Comparison of ENCODE assay signal across 14 mouse cellular contexts in the genomic region with DNA sequence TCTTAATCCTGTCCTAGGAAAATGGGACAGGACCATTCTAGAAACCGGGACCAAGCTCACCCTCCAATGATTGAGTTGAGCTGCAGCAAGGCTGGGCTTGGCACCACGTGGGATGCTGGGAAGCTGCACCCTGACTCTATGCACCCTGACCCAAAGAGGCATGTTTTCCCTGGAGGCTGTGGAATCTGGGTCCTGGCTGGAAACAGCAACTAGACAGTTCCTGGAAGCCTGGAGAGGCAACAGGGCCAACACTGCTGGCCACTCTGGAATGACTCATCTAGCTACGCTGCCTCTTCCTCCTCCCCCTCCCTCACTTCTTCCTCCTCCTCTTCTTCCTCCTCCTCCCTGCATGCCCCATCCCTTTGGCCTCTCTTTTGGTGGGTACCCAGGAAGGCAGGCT. TPM values are rescaled to one million over a fixed set of nuclear protein-coding genes. Genes with fewer than 3 reads are reported as not detected.
DNase-seq lines count a peak whose midpoint lies in the region; ATAC-seq and TF ChIP-seq lines count a peak whose summit lies in the region.
"Had no signal": no experiment of that assay in that cellular context is flagged by ENCODE, and none has a peak within 500 bp of the region (broad histone marks: within the 10 kb centered on the region; RNA-seq: fewer than 3 reads in every experiment).

No protein-coding gene starts in this region.

- H3K4me3 ChIP-seq in heart, adult 2 months = no peak overlapping the region
- H3K4me3 ChIP-seq in heart, embryonic 12.5 days = no peak overlapping the region
- H3K4me3 ChIP-seq in lung, postnatal 0 days (ENCODE audit: low read depth, low read length) = no peak overlapping the region
- no peak overlapping the region for H3K4me3 ChIP-seq in intestine, embryonic 16.5 days (ENCODE audit: low read length)
- H3K4me3 ChIP-seq: limb, embryonic 10.5 days; neural tube, embryonic 15.5 days had no signal

- peak; percentile 83 for TF ChIP-seq EP300 in heart, adult 2 months (IDR thresholded peaks at IDR 0.05; ENCODE audit: insufficient read depth, low read depth, low read length)
- TF ChIP-seq EP300 in lung, postnatal 0 days (IDR thresholded peaks at IDR 0.05) = no peak

- H3K4me1 ChIP-seq in heart, adult 2 months (ENCODE audit: control insufficient read depth, insufficient read depth, low read length) = peaks cover 16% of the 10 kb centered on the region
- H3K4me1 ChIP-seq in heart, embryonic 12.5 days (replicated peaks) = peaks cover 70% of the 10 kb centered on the region
- H3K4me1 ChIP-seq in lung, postnatal 0 days (ENCODE audit: insufficient read depth, low read depth, low read length) = no peaks in the 10 kb centered on the region
- H3K4me1 ChIP-seq in intestine, embryonic 16.5 days (ENCODE audit: control insufficient read depth, insufficient read depth, low read length) = no peaks in the 10 kb centered on the region

- no peak for ATAC-seq in heart, embryonic 12.5 days (ENCODE audit: insufficient number of reproducible peaks, low FRiP score)
- ATAC-seq in lung, postnatal 0 days = peak; percentile 8; the same call in 1 of the 2 replicates
- ATAC-seq in intestine, embryonic 16.5 days = no peak
- ATAC-seq: midbrain, embryonic 16.5 days had no signal

- H3K27me3 ChIP-seq in heart, adult 2 months (ENCODE audit: control insufficient read depth, insufficient read depth, low read length) = no peaks in the 10 kb centered on the region
- H3K27me3 ChIP-seq in heart, embryonic 12.5 days (replicated peaks) = no peaks in the 10 kb centered on the region
- H3K27me3 ChIP-seq in lung, postnatal 0 days (replicated peaks; ENCODE audit: insufficient read depth, low read length) = no peaks in the 10 kb centered on the region
- H3K27me3 ChIP-seq in intestine, embryonic 16.5 days (replicated peaks; ENCODE audit: control insufficient read depth, insufficient read depth, low read length) = no peaks in the 10 kb centered on the region
- H3K27me3 ChIP-seq: CH12.LX; neural tube, embryonic 15.5 days had no signal

- H3K9ac ChIP-seq in heart, adult 2 months (ENCODE audit: low read depth, low read length) = no peak overlapping the region
- H3K9ac ChIP-seq in heart, embryonic 12.5 days = no peak overlapping the region
- no peak overlapping the region for H3K9ac ChIP-seq in lung, postnatal 0 days (replicated peaks; ENCODE audit: low read depth)
- no peak overlapping the region for H3K9ac ChIP-seq in intestine, embryonic 16.5 days (ENCODE audit: low read depth, low read length)
- H3K9ac ChIP-seq: neural tube, embryonic 15.5 days had no signal

- H3K9me3 ChIP-seq in heart, embryonic 12.5 days (replicated peaks) = no peaks in the 10 kb centered on the region
- no peaks in the 10 kb centered on the region for H3K9me3 ChIP-seq in lung, postnatal 0 days (ENCODE audit: low read length)
- no peaks in the 10 kb centered on the region for H3K9me3 ChIP-seq in intestine, embryonic 16.5 days (ENCODE audit: control insufficient read depth, low read length)
- H3K9me3 ChIP-seq: limb, embryonic 10.5 days; neural tube, embryonic 15.5 days had no signal

- no peak for TF ChIP-seq CTCF in heart, adult 2 months (IDR thresholded peaks at IDR 0.05)
- no peak for TF ChIP-seq CTCF in lung, postnatal 0 days (IDR thresholded peaks at IDR 0.05)

- no peak overlapping the region for H3K4me2 ChIP-seq in heart, embryonic 12.5 days
- H3K4me2 ChIP-seq in lung, postnatal 0 days (replicated peaks; ENCODE audit: low read depth, low read length) = no peak overlapping the region
- no peak overlapping the region for H3K4me2 ChIP-seq in intestine, embryonic 16.5 days (ENCODE audit: low read depth, low read length)
- H3K4me2 ChIP-seq: neural tube, embryonic 15.5 days had no signal

- 16% methylated on average over 3 of the region's 3 CpGs for WGBS in heart, adult 2 months
- WGBS in heart, embryonic 12.5 days = 48% methylated on average over 3 of the region's 3 CpGs
- 31% methylated on average over 3 of the region's 3 CpGs for WGBS in lung, postnatal 0 days
- 60% methylated on average over 3 of the region's 3 CpGs for WGBS in intestine, embryonic 16.5 days

- peak; percentile 63 to 77 for DNase-seq in heart, adult 2 months
- no peak for DNase-seq in heart, postnatal 25 days (ENCODE audit: low spot score)
- peak; percentile 43 for DNase-seq in NIH3T3 (ENCODE audit: low read depth)
- peak; percentile 36 for DNase-seq in lung, postnatal 0 days (ENCODE audit: low spot score)
- DNase-seq in c-Kit-positive CD71-positive TER-119-positive erythroid progenitor cells, embryonic 14.5 days (ENCODE audit: low spot score) = no peak

- intact Hi-C loops in heart, adult 2 months (cut with DNase I) = no loop called here
- intact Hi-C loops in heart, postnatal 25 days (cut with DNase I) = loop anchor here (10.0 kb wide), 2 partner anchors 279 to 469 kb away; partner anchors contain the start of gene Anxa8

- peak overlapping the region; percentile 33 for H3K27ac ChIP-seq in heart, adult 2 months
- 0 out of 2 replicates have a peak overlapping the region, but pooled peaks have one; percentile 8 for H3K27ac ChIP-seq in heart, embryonic 12.5 days (ENCODE audit: poor library complexity, severe bottlenecking)
- no peak overlapping the region for H3K27ac ChIP-seq in lung, postnatal 0 days (ENCODE audit: low read length)
- H3K27ac ChIP-seq in intestine, embryonic 16.5 days (ENCODE audit: low read length) = no peak overlapping the region
- H3K27ac ChIP-seq: limb, embryonic 10.5 days; neural tube, embryonic 15.5 days had no signal

- no peaks in the 10 kb centered on the region for H3K79me2 ChIP-seq in heart, adult 2 months (replicated peaks; ENCODE audit: control insufficient read depth, insufficient read depth, low read length)

- H3K36me3 ChIP-seq in heart, adult 2 months (ENCODE audit: control insufficient read depth, insufficient read depth, low read length) = peaks cover 12% of the 10 kb centered on the region; the same call in 1 of the 2 replicates
- peaks cover 80% of the 10 kb centered on the region for H3K36me3 ChIP-seq in heart, embryonic 12.5 days
- no peaks in the 10 kb centered on the region for H3K36me3 ChIP-seq in lung, postnatal 0 days (ENCODE audit: insufficient read depth, low read length)
- no peaks in the 10 kb centered on the region for H3K36me3 ChIP-seq in intestine, embryonic 16.5 days (ENCODE audit: control insufficient read depth, insufficient read depth, low read length)
- H3K36me3 ChIP-seq: limb, embryonic 10.5 days; neural tube, embryonic 15.5 days had no signal

- no peak; the same call in 1 of the 2 replicates for TF ChIP-seq POLR2A in heart, adult 2 months (IDR thresholded peaks at IDR 0.05; ENCODE audit: insufficient read depth, low read depth, low read length)

RNA-seq across cellular contexts. Expression of gene 9230112D13Rik, which starts 31.4 kb away (rescaled TPM):
- not detected for total RNA-seq in heart, adult 2 months (2021)
- not detected in 2 replicates for polyA plus RNA-seq in heart, adult 2 months (2012; rRNA removed)
- total RNA-seq in heart, postnatal 25 days (2021) = not detected
- not detected in 2 replicates for polyA plus RNA-seq in heart, embryonic 12.5 days (2016; fragmentation: Nextera tagmentation; extraction: Ambion mirVana)
- polyA plus RNA-seq in lung, postnatal 0 days (2015; fragmentation: Nextera tagmentation; extraction: Ambion mirVana) = not detected in 2 replicates
- polyA plus RNA-seq in intestine, embryonic 16.5 days (2015; fragmentation: Nextera tagmentation; extraction: Ambion mirVana) = not detected in 2 replicates
- total RNA-seq: layer of hippocampus, adult 18-20 months had no signal
- polyA plus RNA-seq: hindbrain, embryonic 11.5 days; limb, embryonic 10.5 days; lung, embryonic 16.5 days; midbrain, embryonic 16.5 days; neural tube, embryonic 15.5 days had no signal

RNA-seq across cellular contexts. Expression of gene Ldb3, which starts 34.4 kb away (rescaled TPM):
- total RNA-seq in heart, adult 2 months (2021) = 1,000 to 10,000 TPM in 1 of 2 experiments, 100 to 1,000 TPM in 1; 940 to 1,084 TPM
- polyA plus RNA-seq in heart, adult 2 months (2012; rRNA removed) = 1,077 and 1,138 TPM in 2 replicates
- total RNA-seq in heart, postnatal 25 days (2021) = 1,000 to 10,000 TPM; 1,007 to 1,096 TPM
- 226 and 239 TPM in 2 replicates for polyA plus RNA-seq in heart, embryonic 12.5 days (2016; fragmentation: Nextera tagmentation; extraction: Ambion mirVana)
- polyA plus RNA-seq in lung, postnatal 0 days (2015; fragmentation: Nextera tagmentation; extraction: Ambion mirVana) = 2.6 and 3.3 TPM in 2 replicates
- 12.8 and 15.7 TPM in 2 replicates for polyA plus RNA-seq in intestine, embryonic 16.5 days (2015; fragmentation: Nextera tagmentation; extraction: Ambion mirVana)

RNA-seq across cellular contexts. Expression of gene Opn4, which starts 45.9 kb away (rescaled TPM):
- 1 to 10 TPM; 2.4 to 2.6 TPM for total RNA-seq in heart, adult 2 months (2021)
- 7.9 and 9.2 TPM in 2 replicates for polyA plus RNA-seq in heart, adult 2 months (2012; rRNA removed)
- total RNA-seq in heart, postnatal 25 days (2021) = 1 to 10 TPM; 2.6 to 2.9 TPM
- 4.3 and 4.9 TPM in 2 replicates for polyA plus RNA-seq in heart, embryonic 12.5 days (2016; fragmentation: Nextera tagmentation; extraction: Ambion mirVana)
- polyA plus RNA-seq in lung, postnatal 0 days (2015; fragmentation: Nextera tagmentation; extraction: Ambion mirVana) = 0.12 and 0.15 TPM in 2 replicates
- 0.34 TPM in 1 of 2 replicates, not detected in the other for polyA plus RNA-seq in intestine, embryonic 16.5 days (2015; fragmentation: Nextera tagmentation; extraction: Ambion mirVana)
- total RNA-seq: CH12.LX; layer of hippocampus, adult 18-20 months had no signal
- polyA plus RNA-seq: hindbrain, embryonic 11.5 days; limb, embryonic 10.5 days; midbrain, embryonic 16.5 days had no signal

RNA-seq across cellular contexts. Expression of gene Bmpr1a, which starts 50.9 kb away (rescaled TPM):
- 10 to 100 TPM; 58.4 to 62.5 TPM for total RNA-seq in heart, adult 2 months (2021)
- polyA plus RNA-seq in heart, adult 2 months (2012; rRNA removed) = 13.8 and 38.2 TPM in 2 replicates
- 10 to 100 TPM; 71.8 to 77.5 TPM for total RNA-seq in heart, postnatal 25 days (2021)
- 53.9 and 58.0 TPM in 2 replicates for polyA plus RNA-seq in heart, embryonic 12.5 days (2016; fragmentation: Nextera tagmentation; extraction: Ambion mirVana)
- polyA plus RNA-seq in lung, postnatal 0 days (2015; fragmentation: Nextera tagmentation; extraction: Ambion mirVana) = 19.6 and 20.8 TPM in 2 replicates
- 11.0 and 15.6 TPM in 2 replicates for polyA plus RNA-seq in intestine, embryonic 16.5 days (2015; fragmentation: Nextera tagmentation; extraction: Ambion mirVana)

Comparison
In these comparisons a context has a peak if more than half of its experiments do, and no peak if none do; other contexts are left out.
1. DNase-seq: peak in heart, adult 2 months (2 of 2), NIH3T3 (single experiment) and lung, postnatal 0 days (single experiment); none in heart, postnatal 25 days (single experiment) and c-Kit-positive CD71-positive TER-119-positive erythroid progenitor cells, embryonic 14.5 days (single experiment).
2. H3K27ac ChIP-seq: peak in heart, adult 2 months (single experiment) and heart, embryonic 12.5 days (single experiment); none in lung, postnatal 0 days (single experiment) and intestine, embryonic 16.5 days (single experiment).
3. RNA of gene Ldb3, which starts 34.4 kb away (polyA plus RNA-seq): 1,077 to 1,138 TPM in heart, adult 2 months and 226 to 239 TPM in heart, embryonic 12.5 days; 12.8 to 15.7 TPM in intestine, embryonic 16.5 days and 2.6 to 3.3 TPM in lung, postnatal 0 days; every median in the first group is over 10 times any median in the second.